Mouse (Mus musculus): ENCODE results near the gene Klf14. TPM values are rescaled to one million over a fixed set of nuclear protein-coding genes. Genes with fewer than 3 reads are reported as not detected.

Gene Klf14
- polyA plus RNA-seq (2015; fragmentation: Nextera tagmentation; extraction: Ambion mirVana), result 0.14 and 0.20 TPM in 2 replicates

GRCm38 (mm10) chr6:30958736-30959540 is at the start of gene Klf14:
TSS of gene Klf14 (minus strand) at chr6:30959078.
- peaks cover 13% of the 10 kb centered on the region; the same call in 1 of the 2 replicates for H3K36me3 ChIP-seq
- no peak within 1 kb of the TSS for H3K9ac ChIP-seq (replicated peaks)
- H3K9me3 ChIP-seq, result peaks cover 35% of the 10 kb centered on the region
- H3K27ac ChIP-seq (replicated peaks), result no peak within 1 kb of the TSS
- peak within 1 kb of the TSS; percentile 41 for H3K4me3 ChIP-seq
- peak within 1 kb of the TSS; percentile 53 for H3K4me2 ChIP-seq (replicated peaks)
- ATAC-seq (replicated peaks), result no peak
- H3K27me3 ChIP-seq, result peaks cover 80% of the 10 kb centered on the region
- under 1% methylated on average over 75 of the region's 75 CpGs for WGBS
- peaks cover 8% of the 10 kb centered on the region for H3K4me1 ChIP-seq

- no peaks in the 10 kb centered on the region for H3K36me3 ChIP-seq
- WGBS, result 81% methylated on average over 6 of the region's 6 CpGs
- no peaks in the 10 kb centered on the region for H3K27me3 ChIP-seq
- H3K4me3 ChIP-seq, result no peak overlapping the region
- H3K9me3 ChIP-seq, result no peaks in the 10 kb centered on the region
- H3K27ac ChIP-seq (replicated peaks), result no peak overlapping the region
- no peak overlapping the region for H3K9ac ChIP-seq (replicated peaks)
- no peak overlapping the region for H3K4me2 ChIP-seq (replicated peaks)
- peaks cover 4% of the 10 kb centered on the region for H3K4me1 ChIP-seq
- ATAC-seq (replicated peaks), result no peak
Measured at GRCm38 (mm10) chr6:31006111-31006600, 47.3 kb upstream of the Klf14 start.

GRCm38 (mm10) chr6:30986393-30986792 is 27.5 kb upstream of the Klf14 start:
- Histone ChIP-seq H3K9me3 (no peaks in the 10 kb centered on the region), H3K4me1 (no peaks in the 10 kb centered on the region), H3K27me3 (no peaks in the 10 kb centered on the region; the same call in 1 of the 2 replicates), H3K4me3 (no peak overlapping the region), H3K9ac (replicated peaks) (no peak overlapping the region), H3K27ac (replicated peaks) (no peak overlapping the region), H3K36me3 (no peaks in the 10 kb centered on the region), H3K4me2 (replicated peaks) (no peak overlapping the region)
- ATAC-seq (replicated peaks), result no peak
- 87% methylated on average over 5 of the region's 5 CpGs for WGBS

GRCm38 (mm10) chr6:30983021-30983420 is 24.1 kb upstream of the Klf14 start:
- no peak for ATAC-seq (replicated peaks)
- Histone ChIP-seq H3K4me2 (replicated peaks) (no peak overlapping the region), H3K9me3 (no peaks in the 10 kb centered on the region), H3K9ac (replicated peaks) (no peak overlapping the region), H3K4me1 (no peaks in the 10 kb centered on the region), H3K4me3 (no peak overlapping the region), H3K27ac (replicated peaks) (no peak overlapping the region), H3K27me3 (no peaks in the 10 kb centered on the region; the same call in 1 of the 2 replicates), H3K36me3 (no peaks in the 10 kb centered on the region)
- WGBS, result 71% methylated on average over 4 of the region's 4 CpGs

- H3K27me3 ChIP-seq, result no peaks in the 10 kb centered on the region; the same call in 1 of the 2 replicates
- H3K9me3 ChIP-seq, result no peaks in the 10 kb centered on the region
- ATAC-seq (replicated peaks), result no peak
- no peak overlapping the region for H3K27ac ChIP-seq (replicated peaks)
- H3K9ac ChIP-seq (replicated peaks), result peak overlapping the region; percentile 24
- H3K4me3 ChIP-seq, result peak overlapping the region; percentile 28
- H3K4me1 ChIP-seq, result no peaks in the 10 kb centered on the region
- WGBS, result 14% methylated on average over 13 of the region's 13 CpGs
- H3K4me2 ChIP-seq (replicated peaks), result peak overlapping the region; percentile 44
- H3K36me3 ChIP-seq, result no peaks in the 10 kb centered on the region
Measured at GRCm38 (mm10) chr6:30982372-30982980, 23.6 kb upstream of the Klf14 start.

GRCm38 (mm10) chr6:30981351-30981750 is 22.5 kb upstream of the Klf14 start:
- no peaks in the 10 kb centered on the region for H3K9me3 ChIP-seq
- H3K9ac ChIP-seq (replicated peaks), result no peak overlapping the region
- no peak for ATAC-seq (replicated peaks)
- H3K27ac ChIP-seq (replicated peaks), result no peak overlapping the region
- no peaks in the 10 kb centered on the region for H3K4me1 ChIP-seq
- H3K36me3 ChIP-seq, result no peaks in the 10 kb centered on the region
- no peak overlapping the region for H3K4me3 ChIP-seq
- 74% methylated on average over 5 of the region's 5 CpGs for WGBS
- H3K27me3 ChIP-seq, result no peaks in the 10 kb centered on the region; the same call in 1 of the 2 replicates
- H3K4me2 ChIP-seq (replicated peaks), result no peak overlapping the region

- H3K9me3 ChIP-seq, result no peaks in the 10 kb centered on the region
- H3K4me1 ChIP-seq, result no peaks in the 10 kb centered on the region
- 82% methylated on average over 1 of the region's 1 CpGs for WGBS
- no peak for ATAC-seq (replicated peaks)
- H3K4me2 ChIP-seq (replicated peaks), result no peak overlapping the region
- H3K36me3 ChIP-seq, result no peaks in the 10 kb centered on the region
- H3K9ac ChIP-seq (replicated peaks), result no peak overlapping the region
- no peak overlapping the region for H3K4me3 ChIP-seq
- no peak overlapping the region for H3K27ac ChIP-seq (replicated peaks)
- H3K27me3 ChIP-seq, result no peaks in the 10 kb centered on the region; the same call in 1 of the 2 replicates
Measured at GRCm38 (mm10) chr6:30978615-30979014, 19.7 kb upstream of the Klf14 start.

GRCm38 (mm10) chr6:30972121-30972520 is 13.2 kb upstream of the Klf14 start:
- Histone ChIP-seq H3K9me3 (no peaks in the 10 kb centered on the region), H3K27me3 (0 out of 2 replicates have a peak, but pooled peaks cover 3% of the 10 kb centered on the region), H3K4me2 (replicated peaks) (no peak overlapping the region), H3K9ac (replicated peaks) (no peak overlapping the region), H3K36me3 (no peaks in the 10 kb centered on the region), H3K27ac (replicated peaks) (no peak overlapping the region), H3K4me1 (no peaks in the 10 kb centered on the region), H3K4me3 (no peak overlapping the region)
- WGBS, result 81% methylated on average over 1 of the region's 1 CpGs
- no peak for ATAC-seq (replicated peaks)

GRCm38 (mm10) chr6:30957784-30958735 is 818 bp downstream of the Klf14 start:
- Histone ChIP-seq H3K27ac (replicated peaks) (no peak overlapping the region), H3K9me3 (peaks cover 35% of the 10 kb centered on the region), H3K36me3 (peaks cover 13% of the 10 kb centered on the region; the same call in 1 of the 2 replicates), H3K4me1 (peaks cover 8% of the 10 kb centered on the region), H3K9ac (replicated peaks) (no peak overlapping the region), H3K4me3 (peak overlapping the region; percentile 41), H3K4me2 (replicated peaks) (peak overlapping the region; percentile 53), H3K27me3 (peaks cover 77% of the 10 kb centered on the region)
- ATAC-seq (replicated peaks), result no peak
- 2% methylated on average over 84 of the region's 84 CpGs for WGBS

GRCm38 (mm10) chr6:30939264-30939663 is 19.6 kb downstream of the Klf14 start:
- no peaks in the 10 kb centered on the region for H3K27me3 ChIP-seq
- WGBS, result 84% methylated on average over 5 of the region's 5 CpGs
- no peaks in the 10 kb centered on the region for H3K4me1 ChIP-seq
- H3K27ac ChIP-seq (replicated peaks), result no peak overlapping the region
- no peak overlapping the region for H3K4me3 ChIP-seq
- H3K9ac ChIP-seq (replicated peaks), result no peak overlapping the region
- no peaks in the 10 kb centered on the region for H3K36me3 ChIP-seq
- no peaks in the 10 kb centered on the region for H3K9me3 ChIP-seq
- no peak overlapping the region for H3K4me2 ChIP-seq (replicated peaks)
- no peak for ATAC-seq (replicated peaks)

GRCm38 (mm10) chr6:30922821-30923220 is 36.1 kb downstream of the Klf14 start:
- Histone ChIP-seq H3K9me3 (no peaks in the 10 kb centered on the region), H3K27me3 (no peaks in the 10 kb centered on the region), H3K4me3 (no peak overlapping the region), H3K4me2 (replicated peaks) (no peak overlapping the region), H3K36me3 (no peaks in the 10 kb centered on the region), H3K9ac (replicated peaks) (no peak overlapping the region), H3K27ac (replicated peaks) (no peak overlapping the region), H3K4me1 (peaks cover 10% of the 10 kb centered on the region)
- ATAC-seq (replicated peaks), result no peak
- 52% methylated on average over 2 of the region's 2 CpGs for WGBS

Data from forebrain, embryonic 15.5 days (tissue).